Mouse (Mus musculus) CH12.LX (cell line): ENCODE measurements at regions not wholly inside any gene's neighbourhood (a gene's known extent, or its start where the extent isn't known, plus 50 kb on each side); places are given as distances from the start of the nearest gene placed in this dataset.

ENCODE experiments used
- DNase-seq: peaks from one replicate; pipeline ENCODE4 v3.0.0-alpha.2; 2013; ENCODE audit errors: extremely low read depth
- H3K27ac ChIP-seq: 2 replicates; pipeline ENCODE4 v1.5.1; 2012; ENCODE audit warnings: low read depth, mild to moderate bottlenecking, control low read depth, moderate library complexity; ENCODE audit not compliant: insufficient read depth
- H3K27me3 ChIP-seq: replicated peaks from 2 replicates; pipeline ENCODE3; 2012; ENCODE audit warnings: inconsistent platforms
- H3K36me3 ChIP-seq, 2 experiments: replicated peaks in 1 of 2; 2 replicates each; pipeline versions ENCODE3 to v1.6.1; 2012; ENCODE audit warnings: inconsistent platforms in 1 of 2, low read length in 1 of 2, mild to moderate bottlenecking in 1 of 2, mixed read lengths in 1 of 2, moderate library complexity in 1 of 2; ENCODE audit not compliant: control insufficient read depth in 1 of 2, insufficient read depth in 1 of 2
- H3K4me1 ChIP-seq, 2 experiments: 2 replicates each; pipeline ENCODE4 v1.6.1; 2012; ENCODE audit warnings: inconsistent platforms in 1 of 2, moderate library complexity in 1 of 2; ENCODE audit not compliant: insufficient read depth in 2 of 2, control insufficient read depth in 1 of 2
- H3K4me2 ChIP-seq: 2 replicates; pipeline ENCODE4 v1.6.1; 2012; ENCODE audit warnings: low read depth, mild to moderate bottlenecking, control low read depth; ENCODE audit not compliant: poor library complexity, insufficient read depth, severe bottlenecking
- H3K4me3 ChIP-seq, 3 experiments: fragments of 150-350 bp in 1 of 3; sonication (generic) in 1 of 3; replicated peaks in 1 of 3; 2 replicates each; pipeline versions ENCODE3 to v1.5.1; 2011 to 2012; ENCODE audit warnings: low read depth in 2 of 3, low read length in 2 of 3, mild to moderate bottlenecking in 2 of 3, moderate library complexity in 2 of 3, control low read depth in 1 of 3, improper control_type of control experiment in 1 of 3, inconsistent platforms in 1 of 3, mixed read lengths in 1 of 3; ENCODE audit not compliant: poor library complexity in 1 of 3
- H3K79me2 ChIP-seq: replicated peaks from 2 replicates; pipeline ENCODE4 v1.6.1; 2012; ENCODE audit warnings: mild to moderate bottlenecking, moderate library complexity; ENCODE audit not compliant: control insufficient read depth, poor library complexity, insufficient read depth, severe bottlenecking; ENCODE audit errors: extremely low read depth
- H3K9ac ChIP-seq: 2 replicates; pipeline ENCODE4 v1.6.1; 2012; ENCODE audit warnings: low read depth, mild to moderate bottlenecking, control low read depth, moderate library complexity; ENCODE audit not compliant: insufficient read depth
- H3K9me3 ChIP-seq: replicated peaks from 2 replicates; pipeline ENCODE3; 2012; ENCODE audit warnings: low read length, inconsistent platforms, mixed read lengths
- ELF1 ChIP-seq: IDR thresholded peaks from 2 replicates; pipeline ENCODE4 v1.6.1; 2014; ENCODE audit warnings: low read depth, mild to moderate bottlenecking, inconsistent platforms, low read length, improper control_type of control experiment
- EP300 ChIP-seq: IDR thresholded peaks from 2 replicates; pipeline ENCODE4 v1.6.1; 2011; ENCODE audit warnings: low read length, improper control_type of control experiment
- GABPA ChIP-seq: IDR thresholded peaks from 2 replicates; pipeline ENCODE4 v1.6.1; 2012; ENCODE audit warnings: low read depth, low read length, improper control_type of control experiment, inconsistent platforms; ENCODE audit not compliant: insufficient replicate concordance
- JUN ChIP-seq: IDR thresholded peaks from 2 replicates; pipeline ENCODE4 v1.6.1; 2011; ENCODE audit warnings: low read depth, mild to moderate bottlenecking, low read length, improper control_type of control experiment, moderate library complexity; ENCODE audit not compliant: insufficient read depth
- JUND ChIP-seq: conservative IDR thresholded peaks from 2 replicates; pipeline ENCODE4 v1.6.1; 2011; ENCODE audit warnings: low read depth, low read length, improper control_type of control experiment
- KAT2A ChIP-seq: IDR thresholded peaks from 2 replicates; pipeline ENCODE4 v1.6.1; 2012; ENCODE audit warnings: low read length, improper control_type of control experiment, inconsistent platforms; ENCODE audit not compliant: insufficient replicate concordance
- MAX ChIP-seq: IDR thresholded peaks from 2 replicates; pipeline ENCODE4 v1.6.1; 2011; ENCODE audit warnings: low read length, improper control_type of control experiment
- MAZ ChIP-seq: IDR thresholded peaks from 2 replicates; pipeline ENCODE4 v1.6.1; 2012; ENCODE audit warnings: low read depth, mild to moderate bottlenecking, inconsistent platforms, low read length, improper control_type of control experiment, moderate library complexity
- MEF2A ChIP-seq: IDR thresholded peaks from 2 replicates; pipeline ENCODE4 v1.6.1; 2014; ENCODE audit warnings: low read depth, mild to moderate bottlenecking, inconsistent platforms, low read length, improper control_type of control experiment, borderline replicate concordance
- MXI1 ChIP-seq: IDR thresholded peaks from 2 replicates; pipeline ENCODE4 v1.6.1; 2011; ENCODE audit warnings: mild to moderate bottlenecking, low read depth, low read length, improper control_type of control experiment
- NRF1 ChIP-seq: IDR thresholded peaks from 2 replicates; pipeline ENCODE4 v1.6.1; 2014; ENCODE audit warnings: low read depth, mild to moderate bottlenecking, inconsistent platforms, low read length, improper control_type of control experiment, moderate library complexity
- PAX5 ChIP-seq: IDR thresholded peaks from 2 replicates; pipeline ENCODE4 v1.6.1; 2012; ENCODE audit warnings: low read length, inconsistent platforms, mixed read lengths
- POLR2A ChIP-seq: IDR thresholded peaks from 2 replicates; pipeline ENCODE4 v1.6.1; 2011; ENCODE audit warnings: low read depth, mild to moderate bottlenecking, improper control_type of control experiment, low read length
- RCOR1 ChIP-seq: conservative IDR thresholded peaks from 2 replicates; pipeline ENCODE4 v1.6.1; 2012; ENCODE audit warnings: low read depth, mild to moderate bottlenecking, inconsistent platforms, low read length, improper control_type of control experiment
- SIN3A ChIP-seq: IDR thresholded peaks from 2 replicates; pipeline ENCODE4 v1.6.1; 2012; ENCODE audit warnings: low read length, improper control_type of control experiment, inconsistent platforms
- SMC3 ChIP-seq: IDR thresholded peaks from 2 replicates; pipeline ENCODE4 v1.6.1; 2011; ENCODE audit warnings: low read depth, low read length, improper control_type of control experiment
- TCF12 ChIP-seq: IDR thresholded peaks from 2 replicates; pipeline ENCODE4 v1.6.1; 2014; ENCODE audit warnings: low read depth, mild to moderate bottlenecking, inconsistent platforms, low read length, improper control_type of control experiment
- ZKSCAN1 ChIP-seq: IDR thresholded peaks from 2 replicates; pipeline ENCODE4 v1.6.1; 2012; ENCODE audit warnings: low read depth, inconsistent platforms, low read length, improper control_type of control experiment, borderline replicate concordance
- dilution Hi-C: fragments of 300-500 bp; cut with MboI; formaldehyde crosslinking; loops from 2 replicates; pipeline ENCODE4 v1.14.3; 2020; ENCODE audit warnings: low sequenced_read_pairs; ENCODE audit not compliant: extremely low pct_unique_long_range_greater_than_20kb, extremely low pct_ligation_motif_present
- in situ Hi-C: fragments of 300-500 bp; cut with MboI; formaldehyde crosslinking; loops from 3 replicates; pipeline ENCODE4 v1.14.3; 2019; ENCODE audit warnings: low sequenced_read_pairs, low pct_ligation_motif_present, low pct_unique_long_range_greater_than_20kb, mixed read lengths

- Histone ChIP-seq H3K36me3 (no peaks in the 10 kb centered on the region), H3K4me1 (no peaks in the 10 kb centered on the region), H3K9me3 (peaks cover 77% of the 10 kb centered on the region), H3K79me2 (no peaks in the 10 kb centered on the region), H3K27ac (no peak overlapping the region), H3K9ac (no peak overlapping the region), H3K4me3 (no peak overlapping the region), H3K4me2 (no peak overlapping the region), H3K27me3 (no peaks in the 10 kb centered on the region)
- no peak for TF ChIP-seq PAX5
- TF ChIP-seq MXI1 = no peak
- no peak for TF ChIP-seq TCF12
- TF ChIP-seq ELF1 = no peak
- TF ChIP-seq SMC3 = no peak
- no peak for TF ChIP-seq JUND
- TF ChIP-seq NRF1 = no peak
- no peak for TF ChIP-seq MAX
- no peak for TF ChIP-seq ZKSCAN1
- TF ChIP-seq JUN = no peak
- TF ChIP-seq POLR2A = no peak
- no peak for TF ChIP-seq MAZ
- TF ChIP-seq MEF2A = no peak
- in situ Hi-C loops = no loop called here
- dilution Hi-C loops = no loop called here
- DNase-seq = no peak
Observed at GRCm38 (mm10) chr12:106535086-106535485, 525.1 kb downstream of the Vrk1 start.

GRCm38 (mm10) chr12:106535628-106536288 lies 525.7 kb downstream of the Vrk1 start:
- H3K4me1 ChIP-seq = no peaks in the 10 kb centered on the region
- H3K4me2 ChIP-seq = no peak overlapping the region
- H3K9ac ChIP-seq = no peak overlapping the region
- dilution Hi-C loops (no loop called here), in situ Hi-C loops (no loop called here)
- TF ChIP-seq KAT2A (no peak), RCOR1 (no peak), SIN3A (no peak), NRF1 (no peak), ZKSCAN1 (no peak), EP300 (no peak), MAZ (no peak), GABPA (no peak)
- H3K4me3 ChIP-seq = no peak overlapping the region
- no peaks in the 10 kb centered on the region for H3K27me3 ChIP-seq
- H3K79me2 ChIP-seq = no peaks in the 10 kb centered on the region
- DNase-seq = no peak
- no peaks in the 10 kb centered on the region for H3K36me3 ChIP-seq
- H3K9me3 ChIP-seq = peaks cover 77% of the 10 kb centered on the region
- no peak overlapping the region for H3K27ac ChIP-seq
